Mouse (Mus musculus): Measurements from ENCODE around the gene Mrpl11.
"Not testable (repeated sequence)": the region's sequence is repeated elsewhere in the genome, so short reads cannot be mapped to it uniquely, and the experiment has no call there.

Gene Mrpl11

DNA sequence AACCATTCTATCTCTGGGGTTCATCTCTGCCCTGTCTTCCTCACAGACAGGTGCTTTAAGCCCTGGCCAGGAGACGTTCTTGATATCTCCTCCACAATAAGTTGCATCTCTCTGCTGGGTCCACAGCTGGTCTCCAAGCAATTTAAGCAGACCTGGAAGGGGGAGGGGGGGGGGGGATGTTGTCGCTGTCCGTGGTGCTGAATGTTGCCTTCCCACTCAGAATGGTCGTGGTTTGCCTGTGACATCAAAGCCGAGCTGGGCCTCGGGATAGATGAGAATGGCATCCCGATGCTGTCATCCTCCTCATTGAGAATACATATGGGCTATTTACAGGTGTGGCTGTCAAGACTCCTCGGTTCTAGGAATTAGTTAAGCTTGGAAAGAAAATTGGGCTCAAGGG, 30.4 kb downstream of the Mrpl11 start:
- DNase-seq (ENCODE audit: low read depth, low spot score): peak; percentile 31

- no peak for DNase-seq (ENCODE audit: low read depth, low spot score)
Observed at GRCm38 (mm10) chr19:4992904-4993303, 31.0 kb downstream of the Mrpl11 start.

DNA sequence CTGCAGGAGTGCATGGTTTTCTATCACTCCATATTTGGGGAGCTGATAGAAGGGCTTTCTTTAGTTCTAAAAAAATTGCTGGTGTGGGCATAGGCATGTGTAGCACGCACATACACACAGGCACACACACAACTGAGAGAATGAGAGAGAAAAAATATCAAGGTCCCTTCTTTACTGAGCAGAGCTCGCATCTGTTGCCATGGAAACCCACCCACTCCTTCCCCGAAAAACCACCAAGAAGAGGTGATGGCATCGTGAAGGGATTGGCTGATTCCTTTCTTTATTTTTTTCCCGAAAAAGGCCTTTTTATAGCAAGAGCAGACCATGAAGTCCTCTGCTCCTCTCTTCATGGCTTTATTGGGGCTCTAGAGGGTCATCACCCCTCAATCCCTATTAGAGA, 32.1 kb downstream of the Mrpl11 start:
- DNase-seq (ENCODE audit: low read depth, low spot score): no peak

GRCm38 (mm10) chr19:4999445-5000140, 37.6 kb downstream of the Mrpl11 start:
- DNase-seq (ENCODE audit: low read depth, low spot score): no peak

- DNase-seq (ENCODE audit: low read depth, low spot score): peak; percentile 93
Observed at GRCm38 (mm10) chr19:5001666-5002406, 39.9 kb downstream of the Mrpl11 start.

GRCm38 (mm10) chr19:5003644-5004043, 41.7 kb downstream of the Mrpl11 start:
- not testable (repeated sequence) for DNase-seq (ENCODE audit: low read depth, low spot score)

DNA sequence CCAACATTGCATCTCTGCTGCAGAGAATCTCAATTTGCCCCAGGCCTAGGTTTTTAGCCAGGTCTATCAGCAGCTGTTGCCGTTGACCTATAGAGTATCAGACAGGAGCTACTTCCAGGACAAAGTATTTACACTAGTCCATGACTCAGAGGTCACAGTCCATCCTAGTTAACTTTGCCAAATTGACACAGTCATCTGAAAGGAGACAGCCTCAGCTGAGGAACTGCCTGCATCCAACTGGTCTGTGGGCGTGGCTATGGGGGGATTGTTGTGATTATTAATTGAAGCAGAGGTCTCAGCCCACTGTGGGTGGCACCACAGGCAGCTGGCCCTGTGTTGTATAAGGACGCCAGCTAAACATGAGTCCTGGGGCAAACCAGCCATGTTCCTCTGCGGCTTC, 43.0 kb downstream of the Mrpl11 start:
- DNase-seq (ENCODE audit: low read depth, low spot score): no peak

- DNase-seq (ENCODE audit: low read depth, low spot score): no peak
Observed at GRCm38 (mm10) chr19:5013138-5013537, 51.2 kb downstream of the Mrpl11 start.

DNA sequence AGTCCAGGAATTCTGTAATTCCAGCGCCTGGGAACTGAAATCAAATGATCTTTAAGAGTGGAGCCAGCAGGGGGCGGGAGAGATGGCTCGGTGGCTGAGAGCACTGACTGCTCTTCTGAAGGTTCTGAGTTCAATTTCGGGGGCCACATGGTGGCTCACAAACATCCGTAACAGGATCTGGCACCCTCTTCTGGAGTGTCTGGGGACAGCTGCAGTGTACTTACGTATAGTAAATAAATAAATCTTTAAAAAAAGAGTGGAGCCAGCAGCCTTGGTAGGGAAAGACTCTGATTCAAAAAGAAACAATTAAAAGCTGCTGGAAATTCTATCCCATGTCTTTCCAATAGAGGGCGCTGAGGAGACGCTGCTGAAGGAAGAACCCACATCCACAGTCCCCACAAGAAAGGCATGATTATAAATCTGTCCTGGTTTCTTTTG, 53.0 kb downstream of the Mrpl11 start:
- DNase-seq (ENCODE audit: low read depth, low spot score): peak; percentile 70

DNA sequence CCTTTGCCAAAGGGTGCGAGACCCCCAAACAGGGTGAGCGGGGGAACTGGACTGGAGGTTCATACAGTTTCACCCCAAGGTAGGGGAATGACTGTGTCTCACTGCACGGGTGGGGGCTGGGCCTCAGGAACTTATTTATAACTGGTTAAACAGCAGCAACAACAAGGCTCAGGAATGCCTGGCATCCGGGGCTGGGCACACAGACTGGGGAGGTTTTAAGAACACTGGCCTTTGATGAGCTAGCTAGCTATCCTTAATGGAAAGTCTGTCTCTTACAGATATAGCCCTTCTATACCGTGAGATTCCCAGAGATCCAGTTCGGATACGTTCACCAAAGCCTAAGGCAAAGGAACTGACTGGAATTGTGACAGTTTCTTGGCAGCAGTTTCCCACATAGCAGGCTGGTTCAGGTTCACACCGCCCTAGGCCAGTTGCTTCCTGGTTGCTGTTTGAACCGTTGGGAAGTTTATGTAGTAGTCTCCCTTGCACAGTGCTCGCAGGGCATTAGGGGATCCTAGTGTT, 54.3 kb downstream of the Mrpl11 start:
- peak; percentile 34 for DNase-seq (ENCODE audit: low read depth, low spot score)
